Mouse (Mus musculus): Measurements from ENCODE around the gene H2-M10.1.
A peak's percentile ranks its signal among the peaks of the same experiment; 100 is the strongest.
"Not testable (repeated sequence)": the region's sequence is repeated elsewhere in the genome, so short reads cannot be mapped to it uniquely, and the experiment has no call there.

H2-M10.1 gene

DNA sequence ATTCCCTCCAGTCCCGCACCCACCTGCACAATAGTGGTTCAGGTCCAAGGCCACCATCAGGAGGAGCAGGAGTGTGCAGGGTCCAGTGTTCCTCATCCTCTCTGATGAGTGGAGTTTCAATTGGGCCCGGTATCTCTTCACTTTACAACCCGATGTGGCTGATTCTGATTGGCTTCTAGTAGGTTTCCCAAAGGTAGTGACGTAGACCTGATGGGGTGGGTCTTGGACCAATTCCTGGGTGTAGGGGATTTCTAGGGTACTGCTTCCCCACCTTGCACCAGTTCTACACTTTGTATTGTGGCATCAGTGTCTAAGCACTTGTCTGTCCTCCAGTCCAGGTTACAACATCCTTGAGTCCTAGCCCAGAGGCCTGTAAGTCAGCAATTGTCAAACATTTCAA, at the start of gene H2-M10.1:
Gene H2-M10.1, minus strand, starts transcription at position 101 of the 400 bp plus-strand sequence.
- DNase-seq (ENCODE audit: extremely low read depth, low read depth, low spot score), result no peak

DNA sequence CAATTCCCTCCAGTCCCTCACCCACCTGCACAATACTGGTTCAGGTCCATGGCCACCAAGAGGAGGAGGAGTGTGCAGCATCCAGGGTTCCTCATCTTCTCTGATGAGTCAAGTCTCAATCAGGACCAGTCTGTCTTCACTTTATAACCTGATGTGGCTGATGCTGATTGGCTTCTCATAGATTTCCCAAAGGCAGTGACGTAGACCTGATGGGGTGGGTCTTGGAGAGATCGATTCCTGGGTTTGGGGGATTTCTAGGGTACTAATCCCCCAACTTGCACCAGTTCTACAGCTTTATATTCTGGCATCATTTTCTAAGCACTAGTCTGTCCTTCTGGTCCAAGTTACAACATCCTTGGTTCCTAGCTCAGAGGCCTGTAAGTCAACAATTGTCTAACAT, 42.4 kb upstream of the H2-M10.1 start, which contains the start of gene H2-M10.3:
Gene H2-M10.3, minus strand, starts transcription at position 101 of the 400 bp plus-strand sequence.
- DNase-seq (ENCODE audit: extremely low read depth, low read depth, low spot score), result not testable (repeated sequence)

DNA sequence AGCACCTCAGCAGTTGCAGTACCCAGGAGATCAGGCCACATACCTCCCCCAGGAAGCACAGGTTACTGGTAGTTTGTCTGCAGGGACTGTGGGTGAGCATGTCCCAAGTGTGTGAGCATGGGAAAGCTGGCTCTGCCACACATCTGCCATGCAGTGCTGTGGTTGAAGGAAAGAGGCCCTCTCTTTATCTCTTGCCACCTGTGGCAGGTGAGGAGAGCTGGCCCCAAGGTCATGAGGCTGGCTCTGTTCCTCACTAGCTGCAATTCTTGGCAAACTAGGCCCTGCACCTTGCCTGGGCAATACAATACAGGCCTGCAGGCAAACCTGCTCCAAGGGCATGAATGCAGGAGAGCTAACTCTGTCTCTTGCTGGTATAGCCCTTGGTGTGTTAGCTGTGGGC, 36.4 kb upstream of the H2-M10.1 start:
- not testable (repeated sequence) for DNase-seq (ENCODE audit: extremely low read depth, low read depth, low spot score)

DNA sequence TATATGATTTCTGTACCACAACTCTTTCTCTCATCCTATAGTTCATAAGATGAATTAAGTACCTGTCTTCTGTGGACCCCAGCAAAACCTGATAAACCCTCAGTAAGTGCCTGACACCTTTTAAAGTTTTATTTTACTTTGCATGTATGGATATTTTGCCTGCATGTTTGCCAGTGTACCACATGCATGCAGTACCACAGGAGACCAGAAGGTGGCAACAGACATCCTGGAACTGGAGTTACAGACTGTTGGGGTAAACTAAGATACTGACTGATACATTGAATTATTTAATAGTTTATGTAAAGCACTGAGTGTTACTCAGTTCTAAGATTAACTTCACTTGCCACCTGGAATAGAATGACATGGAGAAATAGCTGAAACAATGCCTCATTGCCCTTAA, 31.6 kb upstream of the H2-M10.1 start:
- DNase-seq (ENCODE audit: extremely low read depth, low read depth, low spot score), result not testable (repeated sequence)

DNA sequence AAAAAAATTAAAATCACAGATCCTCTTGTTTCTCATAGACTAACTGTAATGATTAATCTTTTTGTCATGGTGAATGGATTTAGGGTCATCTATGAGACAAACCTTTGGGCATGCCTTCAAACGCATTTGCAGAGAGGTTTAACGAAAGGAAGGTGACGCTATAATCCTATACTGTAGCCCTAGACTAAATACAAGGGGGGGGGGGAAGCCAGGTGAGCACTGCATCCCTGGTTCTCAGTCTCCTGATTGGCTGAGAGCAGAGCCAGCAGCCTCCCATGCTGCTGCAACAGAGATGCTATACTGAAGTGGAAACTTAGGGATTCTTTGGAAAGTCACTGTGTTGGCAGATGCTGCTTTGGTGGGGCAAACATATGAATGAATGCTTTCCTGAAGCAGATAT, 29.8 kb upstream of the H2-M10.1 start:
- DNase-seq (ENCODE audit: extremely low read depth, low read depth, low spot score), result no peak

DNA sequence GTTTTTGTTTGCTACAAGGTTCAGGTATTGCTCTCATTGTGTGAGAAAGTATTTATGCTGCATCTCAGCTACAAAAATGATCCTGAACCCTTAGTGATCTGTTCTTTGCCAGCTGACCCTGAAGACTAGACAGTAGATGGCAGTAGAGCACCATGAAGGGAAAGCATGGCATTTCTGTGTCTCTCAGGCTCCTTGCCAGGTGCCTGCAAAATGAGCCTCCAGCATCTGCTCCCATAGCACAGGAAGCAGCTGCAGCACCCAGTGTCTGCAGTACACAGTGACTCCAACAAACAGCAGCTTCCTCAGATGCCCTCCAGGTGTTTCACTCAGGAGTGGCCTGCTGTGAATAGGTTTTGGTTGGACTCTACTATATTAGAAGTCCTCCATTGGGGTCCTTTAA, 29.4 kb upstream of the H2-M10.1 start:
- DNase-seq (ENCODE audit: extremely low read depth, low read depth, low spot score), result not testable (repeated sequence)

DNA sequence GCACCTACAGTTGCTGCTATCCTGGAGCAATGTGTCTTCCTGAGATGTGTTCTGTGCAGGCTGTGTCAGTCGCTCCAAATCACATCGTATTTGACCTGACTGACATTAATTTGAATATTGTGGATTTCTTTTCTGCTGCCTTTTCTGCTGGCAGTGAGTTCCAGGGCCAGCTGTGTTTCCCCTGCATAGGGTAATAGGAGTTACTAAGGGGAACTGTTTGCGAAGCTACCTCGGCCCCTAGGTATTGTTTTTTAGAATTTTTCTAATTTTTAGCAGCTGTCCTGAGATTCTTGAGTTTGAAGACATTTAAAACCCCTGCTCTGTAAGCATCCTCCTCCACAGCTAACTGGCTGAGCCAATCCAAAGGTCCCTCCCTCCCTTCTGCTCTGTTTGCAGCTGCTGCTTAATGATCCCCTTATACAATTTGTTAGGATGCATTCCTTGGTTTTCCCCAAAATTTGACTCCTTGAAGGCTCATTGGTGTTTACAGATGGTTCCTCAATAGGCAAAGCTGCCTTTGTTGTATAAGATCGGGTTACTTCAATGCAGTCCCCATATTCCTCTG, 10.2 kb downstream of the H2-M10.1 start:
- DNase-seq (ENCODE audit: extremely low read depth, low read depth, low spot score), result no peak

DNA sequence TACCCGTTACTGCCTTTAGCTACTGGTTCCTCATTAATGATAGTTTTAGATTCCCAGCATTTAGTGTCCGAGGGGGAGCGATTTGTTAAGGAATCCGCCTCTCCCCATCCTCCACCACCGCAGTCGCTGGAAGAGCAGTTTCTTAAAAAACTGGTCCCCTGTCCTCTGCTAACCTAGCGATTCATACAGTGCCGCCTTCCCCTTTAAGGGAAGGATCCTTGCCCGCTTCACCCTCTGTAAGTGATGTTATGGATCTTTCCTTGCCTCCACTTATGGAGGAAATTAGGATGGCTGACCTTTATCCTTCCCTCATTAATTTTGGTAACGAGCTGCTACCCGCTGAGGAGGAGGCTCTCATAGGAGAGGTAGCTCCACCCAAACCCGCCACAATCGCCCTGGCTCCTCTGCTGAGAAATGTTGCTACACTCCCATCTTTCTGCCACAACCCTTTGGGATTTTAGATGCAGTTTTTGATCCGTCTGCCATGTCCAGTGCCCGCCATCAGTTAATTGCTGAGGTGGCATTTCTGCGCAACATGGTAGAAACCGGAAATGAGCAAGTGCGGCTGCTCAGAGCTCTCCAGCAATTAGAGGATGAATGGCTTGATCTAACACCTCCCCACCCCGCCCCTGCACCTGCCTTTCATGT, 10.8 kb downstream of the H2-M10.1 start:
- DNase-seq (ENCODE audit: extremely low read depth, low read depth, low spot score), result no peak

DNA sequence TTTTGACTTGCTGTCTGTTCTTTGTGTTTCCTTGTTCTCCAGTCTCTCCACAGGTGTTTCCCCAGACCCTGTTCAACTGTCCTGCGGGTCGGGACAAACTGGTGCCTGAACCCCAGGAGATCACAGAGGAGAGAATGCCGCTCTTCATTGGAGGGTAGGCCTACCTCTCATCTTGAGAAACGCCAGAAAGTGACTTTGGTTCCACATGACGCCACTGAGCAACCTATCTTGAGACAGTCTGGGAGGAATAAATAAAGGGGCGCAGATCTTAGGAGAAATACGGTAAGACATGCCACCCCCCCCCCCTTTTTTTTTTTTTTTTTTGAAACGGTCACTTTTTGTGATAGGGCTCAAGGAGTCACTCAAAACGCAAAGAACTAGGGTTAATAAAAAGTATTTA, 11.4 kb downstream of the H2-M10.1 start:
- no peak for DNase-seq (ENCODE audit: extremely low read depth, low read depth, low spot score)

DNA sequence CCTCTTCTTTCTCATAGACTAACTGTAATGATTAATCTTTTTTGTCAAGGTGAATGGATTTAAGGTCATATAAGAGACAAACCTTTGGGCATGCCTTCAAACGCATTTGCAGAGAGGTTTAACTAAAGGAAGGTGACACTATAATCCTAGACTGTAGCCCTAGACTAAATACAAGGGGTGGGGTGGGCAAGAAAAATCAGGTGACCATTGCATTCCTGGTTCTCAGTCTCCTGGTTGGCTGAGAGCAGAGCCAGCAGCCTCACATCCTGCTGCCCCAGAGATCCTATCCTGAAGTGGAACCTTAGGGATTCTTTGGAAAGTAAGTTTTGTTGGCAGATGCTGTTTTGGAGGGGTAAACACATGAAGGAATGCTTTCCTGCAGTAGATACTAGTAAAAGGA, 16.7 kb downstream of the H2-M10.1 start:
- DNase-seq (ENCODE audit: extremely low read depth, low read depth, low spot score), result no peak

DNA sequence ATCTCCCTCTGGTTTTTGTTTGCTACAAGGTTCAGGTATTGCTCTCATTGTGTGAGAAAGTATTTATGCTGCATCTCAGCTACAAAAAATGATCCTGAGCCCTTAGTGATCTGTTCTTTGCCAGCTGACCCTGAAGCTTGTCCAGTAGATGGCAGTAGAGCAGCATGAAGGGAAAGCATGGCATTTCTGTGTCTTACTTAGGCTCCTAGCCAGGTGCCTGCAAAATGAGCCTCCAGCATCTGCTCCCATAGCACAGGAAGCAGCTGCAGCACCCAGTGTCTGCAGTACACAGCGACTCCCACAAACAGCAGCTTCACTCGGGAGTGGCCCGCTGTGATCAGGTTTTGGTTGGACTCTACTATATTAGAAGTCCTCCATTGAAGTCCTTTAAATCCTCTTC, 17.1 kb downstream of the H2-M10.1 start:
- DNase-seq (ENCODE audit: extremely low read depth, low read depth, low spot score), result peak; percentile 5

DNA sequence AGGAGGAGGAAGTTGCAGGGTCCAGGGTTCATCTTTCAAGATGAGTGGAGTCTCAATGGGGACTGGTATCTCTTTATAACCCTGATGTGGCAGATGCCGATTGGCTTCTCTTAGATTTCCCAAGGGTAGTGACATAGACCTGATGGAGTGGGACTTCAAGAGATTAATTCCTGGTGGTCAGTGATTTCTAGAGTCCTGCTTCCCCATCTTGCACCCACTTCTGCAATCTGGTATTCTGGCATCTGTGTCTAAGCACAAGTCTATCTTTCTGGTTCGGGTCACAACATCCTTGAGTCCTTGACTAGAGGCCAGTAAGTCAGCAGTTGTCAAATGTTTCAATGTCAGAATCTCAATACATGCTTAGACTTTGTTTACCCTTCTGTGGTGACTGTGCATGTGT, 39.6 kb downstream of the H2-M10.1 start, which contains the start of gene H2-M10.2:
Gene H2-M10.2, minus strand, starts transcription at position 101 of the 400 bp plus-strand sequence.
- no peak for DNase-seq (ENCODE audit: extremely low read depth, low read depth, low spot score)

DNA sequence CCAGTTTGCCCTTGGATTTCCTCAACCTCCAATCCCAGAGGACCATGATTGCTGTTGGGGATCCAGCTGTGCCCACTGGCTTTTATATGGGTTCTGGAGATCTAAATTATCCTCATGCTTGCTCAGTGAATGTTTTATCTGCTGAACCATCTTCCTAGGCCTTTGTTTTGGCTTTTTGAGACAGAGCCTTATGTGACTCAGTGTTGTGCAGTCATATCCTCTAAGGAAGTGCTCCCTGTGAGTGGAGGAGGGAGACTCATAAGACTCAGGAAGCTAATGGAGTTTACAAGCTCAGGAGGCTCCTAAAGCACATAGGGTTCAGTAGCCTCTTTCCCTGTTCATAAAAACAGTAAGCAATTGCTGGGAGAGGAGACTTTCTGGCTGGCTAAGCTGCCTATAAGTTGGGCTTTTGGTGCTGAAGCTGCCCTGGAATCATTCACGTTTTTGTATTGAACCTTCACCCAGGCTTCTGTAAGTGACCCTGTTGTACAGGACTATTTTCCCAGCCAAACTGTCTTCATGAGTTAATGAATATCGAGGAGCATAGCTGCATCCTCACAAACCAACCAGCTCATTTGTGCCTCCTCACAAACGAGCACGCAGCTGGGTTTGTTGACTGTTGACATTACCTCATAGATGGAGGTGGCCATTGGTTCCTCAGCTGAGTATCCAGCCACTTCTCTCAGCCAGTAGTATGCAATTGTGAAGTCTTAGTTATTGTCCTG, 44.3 kb downstream of the H2-M10.1 start:
- DNase-seq (ENCODE audit: extremely low read depth, low read depth, low spot score), result no peak

DNA sequence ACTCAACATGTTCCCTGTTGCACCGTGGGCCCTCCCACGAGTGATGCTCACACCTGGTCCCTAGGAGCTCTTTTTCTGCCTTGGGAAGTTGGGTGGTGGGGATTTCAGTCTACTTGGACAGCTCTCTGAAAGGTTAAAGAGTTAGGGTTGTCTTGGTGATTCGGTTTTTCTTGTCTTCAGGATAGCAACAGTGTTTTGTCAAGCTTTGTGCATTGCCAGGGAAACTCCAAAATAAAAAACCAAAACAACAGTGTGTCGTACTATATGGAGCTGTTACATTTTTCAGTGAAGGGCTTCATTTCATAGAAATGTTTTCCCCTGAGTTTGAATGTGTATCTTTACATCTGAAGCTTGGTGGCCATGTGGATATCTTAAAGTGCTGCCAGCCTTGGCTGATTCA, 51.2 kb downstream of the H2-M10.1 start:
- DNase-seq (ENCODE audit: extremely low read depth, low read depth, low spot score), result no peak

DNA sequence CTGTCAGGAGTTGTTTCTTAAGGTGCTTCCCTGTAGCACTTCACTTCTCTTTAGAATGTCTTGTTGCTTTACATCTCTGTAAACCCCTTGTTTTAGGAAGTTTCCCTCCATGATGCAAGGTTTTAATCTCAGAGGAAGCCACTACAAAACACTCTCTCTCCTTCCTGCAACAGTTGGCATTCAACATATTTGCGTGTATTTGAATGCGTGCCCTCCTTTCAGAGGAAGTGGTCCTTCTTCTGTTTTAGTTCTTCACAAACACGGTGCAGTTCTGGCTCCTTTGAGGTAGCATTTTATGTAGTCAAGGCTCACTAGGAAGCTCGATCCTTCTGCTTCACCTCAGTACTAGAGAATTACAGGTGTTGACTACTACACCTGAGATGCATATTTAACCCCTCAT, 52.2 kb downstream of the H2-M10.1 start:
- DNase-seq (ENCODE audit: extremely low read depth, low read depth, low spot score), result no peak
